Mouse (Mus musculus): ENCODE results near the gene Junb. TPM values are rescaled to one million over a fixed set of nuclear protein-coding genes. Genes with fewer than 3 reads are reported as not detected.

Gene Junb
- total RNA-seq, 2 experiments from 2014 or later: 28.7 to 134 TPM

DNA sequence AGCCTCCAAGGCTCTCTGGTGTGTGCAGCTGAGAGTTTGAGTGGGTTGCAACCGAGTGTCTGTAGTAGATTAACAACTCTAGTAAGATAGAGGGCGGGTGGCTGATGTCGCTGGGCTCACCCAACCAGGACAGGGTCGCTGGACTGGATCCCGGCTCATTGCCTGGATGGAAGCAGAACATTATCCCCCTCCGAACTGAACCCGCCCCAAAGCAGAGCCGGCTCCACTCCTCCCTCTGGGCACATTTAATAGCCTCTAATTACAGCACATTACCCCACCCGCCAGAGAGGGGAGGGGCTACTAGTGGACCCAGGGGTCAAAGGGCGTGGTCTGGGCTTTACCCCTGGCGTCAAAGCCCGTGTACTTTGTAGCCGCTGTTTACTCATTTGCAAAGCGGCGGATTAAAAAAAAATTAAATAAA, 10.8 kb upstream of the Junb start:
- peak; percentile 65 for DNase-seq

DNA sequence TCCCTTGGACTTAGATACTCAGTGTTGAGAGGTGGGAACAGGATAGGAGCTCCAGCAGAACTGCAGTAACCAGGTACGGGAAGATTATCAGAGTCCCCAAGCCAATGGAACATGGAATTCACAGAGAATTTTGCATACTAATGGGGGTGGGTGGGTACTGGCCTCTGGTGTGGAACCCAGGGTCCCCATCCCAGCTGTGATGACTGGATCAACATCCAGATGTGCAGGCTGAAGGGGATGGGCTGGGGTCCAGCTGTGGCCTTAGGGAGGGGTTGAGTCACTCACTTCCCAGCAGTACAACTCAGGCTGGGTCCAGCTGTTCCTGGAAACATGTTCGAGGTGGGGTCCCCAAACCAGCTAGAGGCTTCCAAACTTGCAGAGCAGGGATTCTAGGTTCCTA, 9.4 kb upstream of the Junb start:
- no peak for DNase-seq

DNA sequence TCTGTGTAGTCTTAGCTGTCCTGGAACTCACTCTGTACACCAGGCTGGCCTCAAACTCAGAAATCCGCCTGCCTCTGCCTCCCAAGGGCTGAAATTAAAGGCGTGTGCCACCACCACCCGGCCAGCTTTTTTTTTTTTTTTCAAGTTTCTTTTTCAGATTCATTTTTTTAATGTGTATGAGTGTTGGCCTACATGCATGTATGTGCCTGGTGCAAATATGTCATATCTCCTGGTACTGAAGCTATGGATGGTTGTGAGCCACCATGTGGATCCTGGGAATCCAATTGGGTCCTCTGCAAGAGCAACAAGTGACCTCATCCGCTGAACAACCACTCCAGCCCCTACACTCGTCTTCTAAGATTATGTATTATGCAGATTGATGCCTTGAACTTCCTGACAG, 8.9 kb upstream of the Junb start:
- DNase-seq: no peak

DNA sequence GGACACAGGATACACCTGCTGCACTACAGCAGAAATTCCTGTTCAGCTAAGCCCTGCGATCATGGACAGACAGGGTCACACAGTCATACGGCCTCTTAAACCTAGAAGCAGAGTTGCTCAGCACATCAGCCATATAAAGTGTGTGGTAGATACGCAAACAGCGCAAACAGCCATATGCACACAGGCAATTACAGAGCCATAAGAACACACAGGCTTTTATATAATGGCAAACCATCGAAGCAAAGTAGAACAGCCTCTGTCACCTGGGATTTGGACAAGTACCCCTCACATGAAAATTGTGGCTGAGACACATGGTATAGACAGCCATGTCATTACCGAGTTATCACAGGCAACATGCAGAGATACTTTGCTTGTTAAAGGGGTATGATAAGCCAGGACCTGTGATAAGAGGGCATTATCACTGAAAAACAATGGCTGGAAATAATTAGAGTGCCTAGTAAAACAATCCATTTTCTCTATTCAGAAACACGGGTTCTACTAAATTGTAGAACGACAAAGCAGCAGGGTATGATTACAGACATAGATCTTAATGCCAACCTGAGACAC, 7.9 kb upstream of the Junb start:
- no peak for DNase-seq

DNA sequence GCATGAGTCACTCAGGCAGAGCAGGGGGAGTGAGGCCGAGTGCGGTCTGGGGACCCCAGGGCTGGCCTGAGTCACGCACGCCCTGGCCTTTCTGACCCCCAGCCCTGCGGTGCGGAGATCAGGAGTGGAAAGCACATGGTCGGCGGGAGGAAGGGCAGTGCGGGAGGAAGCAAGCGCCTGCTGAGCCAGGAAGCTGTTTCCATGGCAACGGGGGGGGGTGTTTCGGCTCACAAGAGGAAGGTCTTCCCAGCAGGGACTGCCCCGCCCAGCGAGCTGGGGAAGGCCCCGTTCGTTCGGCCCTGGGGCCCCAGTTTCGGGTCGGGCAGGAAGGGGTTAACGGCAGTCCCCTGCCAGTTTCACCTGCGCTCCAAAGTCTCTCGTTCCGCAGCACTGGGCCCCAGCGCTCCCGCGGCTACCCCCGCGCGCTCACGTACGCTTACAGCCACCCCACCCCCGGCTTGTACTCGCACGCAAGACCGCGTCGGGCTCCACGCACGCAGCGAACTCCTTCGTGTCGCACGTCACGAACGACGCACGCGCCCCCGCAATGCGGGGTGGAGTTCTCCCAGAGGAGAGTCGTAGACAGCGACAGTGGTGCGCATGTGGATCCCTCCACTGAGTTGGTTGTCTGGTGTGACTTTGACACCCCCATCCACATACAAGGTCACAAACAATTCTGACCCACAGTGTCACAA, 7.3 kb upstream of the Junb start:
- DNase-seq: peak; percentile 94

DNA sequence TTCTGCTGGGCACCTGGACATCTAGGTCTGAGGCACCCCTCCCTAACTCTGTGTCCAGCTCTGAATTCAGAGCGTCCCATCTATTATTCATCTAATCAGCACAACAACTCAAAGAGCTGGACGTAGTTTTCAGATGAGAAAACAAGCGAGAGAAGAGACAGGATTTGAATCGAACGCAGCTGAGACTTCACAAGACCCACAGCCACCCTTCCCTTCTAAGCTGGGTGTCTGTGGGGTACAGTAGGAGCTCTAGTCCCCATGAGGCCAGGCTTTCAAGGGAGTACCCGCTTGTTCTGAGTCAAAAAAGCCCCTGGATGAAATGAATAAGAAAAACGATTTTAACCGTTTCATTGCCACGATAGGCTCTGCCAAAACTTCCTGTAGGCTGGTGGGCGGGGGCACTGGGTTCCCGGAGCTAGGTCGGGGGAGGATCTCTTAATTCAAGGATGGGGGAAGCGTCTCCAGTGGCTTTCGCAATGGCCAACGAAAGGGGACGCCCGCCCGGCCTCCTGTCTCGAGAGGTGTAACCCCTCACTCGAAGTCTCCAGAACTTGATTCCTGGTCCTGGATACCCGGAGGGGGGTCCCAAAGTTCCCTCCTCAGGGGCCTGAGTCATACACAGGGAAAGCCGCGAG, 6.6 kb upstream of the Junb start:
- DNase-seq: no peak

DNA sequence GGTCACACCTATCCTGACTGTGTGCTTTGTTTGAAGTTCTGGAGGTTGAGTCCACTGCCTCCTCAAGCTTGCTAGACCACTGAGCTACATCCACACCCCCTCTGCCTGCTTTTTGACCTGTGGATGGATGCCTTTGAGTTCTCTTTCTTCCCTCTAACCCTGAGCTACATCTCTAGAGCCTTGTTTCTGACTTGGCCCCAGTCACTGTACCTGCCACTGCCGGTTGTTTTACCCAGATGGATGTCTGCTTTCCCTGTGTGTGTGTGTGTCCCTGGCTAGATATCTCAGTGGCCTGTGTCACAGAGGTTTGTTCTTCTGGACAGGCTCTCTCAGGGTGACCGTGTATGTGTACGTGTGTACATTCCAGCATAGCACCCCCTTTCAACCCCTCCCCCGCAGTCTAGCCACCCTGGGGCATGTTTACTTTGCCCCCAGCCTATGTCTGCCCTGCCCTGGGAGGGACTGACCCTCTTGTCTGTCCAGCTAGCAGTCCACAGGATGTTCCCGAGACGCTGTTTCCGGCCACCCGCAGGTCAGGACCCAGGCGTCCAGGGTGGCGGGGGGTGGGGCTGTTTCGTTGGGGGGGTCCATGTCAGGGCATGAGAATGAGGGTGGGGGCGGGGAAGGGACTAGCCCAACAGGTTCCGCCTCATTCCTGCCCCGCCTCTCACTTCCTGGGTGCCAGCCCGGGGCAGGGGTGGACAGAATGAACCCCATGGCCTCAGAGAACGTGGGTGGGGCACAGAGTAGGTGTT, 6.0 kb upstream of the Junb start:
- DNase-seq: peak; percentile 50

DNA sequence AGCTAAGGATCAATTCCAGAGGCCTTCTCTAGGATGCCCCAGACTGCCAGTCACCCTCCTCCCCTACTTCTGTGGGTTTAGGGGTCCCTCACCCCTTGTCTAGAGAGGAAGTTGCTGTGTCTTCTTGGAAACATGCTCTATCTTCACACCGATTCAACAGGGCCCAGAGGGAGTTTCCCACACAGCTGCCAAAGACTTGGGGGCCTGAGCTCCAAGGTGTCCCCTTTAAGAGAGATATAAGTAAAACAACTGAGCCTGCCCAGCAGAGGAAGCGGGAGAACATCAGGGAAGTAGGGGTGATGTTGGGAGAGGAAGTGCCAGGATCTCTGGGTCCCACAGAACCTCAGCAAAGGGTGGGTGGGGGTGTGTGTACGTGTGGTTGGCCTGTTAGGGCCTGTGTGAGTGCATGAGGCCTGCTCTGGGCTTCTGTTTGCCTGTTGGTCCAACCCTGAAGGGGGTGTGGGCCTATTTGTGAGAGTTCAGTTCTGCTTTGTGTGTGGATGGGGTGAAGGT, 4.0 kb upstream of the Junb start:
- no peak for DNase-seq

DNA sequence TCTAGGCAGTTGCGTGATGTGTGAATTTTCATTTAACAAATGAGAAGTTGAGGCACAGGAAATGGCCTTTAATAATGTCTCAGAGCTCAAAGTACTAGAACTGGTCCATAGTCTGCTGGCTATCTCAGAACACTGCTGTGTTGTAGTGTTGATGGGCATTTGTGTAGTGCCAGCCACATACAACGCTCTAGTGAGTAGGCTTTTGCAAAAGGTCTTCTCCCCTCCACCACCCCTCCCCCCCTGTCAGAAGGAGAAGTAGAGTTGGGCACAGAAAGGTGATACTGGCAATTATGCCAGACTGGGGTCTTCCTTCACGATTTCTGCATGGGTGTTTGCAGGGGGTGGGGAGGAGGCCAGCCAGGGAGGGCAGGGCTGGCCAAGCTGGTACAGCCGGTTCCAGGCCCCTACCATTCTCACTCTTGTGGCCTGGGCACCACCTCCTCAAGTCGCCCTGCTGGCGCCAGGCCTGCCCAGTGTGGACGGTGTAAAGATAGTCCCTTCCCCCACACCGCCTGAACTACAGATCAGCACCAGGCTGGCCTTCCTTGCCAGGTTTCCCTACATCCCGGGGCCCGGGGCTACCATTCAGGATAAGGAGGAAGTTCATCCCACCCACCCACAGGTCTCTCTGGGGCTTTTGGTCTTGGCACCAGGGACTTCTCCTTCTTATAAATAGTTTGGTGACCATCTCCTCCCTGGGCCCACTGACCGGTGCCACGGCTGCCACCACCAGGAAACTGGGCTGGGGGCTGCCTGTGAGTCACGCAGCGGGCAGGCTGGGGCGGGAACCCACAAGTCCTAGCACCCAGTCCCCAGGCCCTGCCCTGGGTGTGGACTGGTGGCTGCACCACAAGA, 3.4 kb upstream of the Junb start:
- no peak for DNase-seq

DNA sequence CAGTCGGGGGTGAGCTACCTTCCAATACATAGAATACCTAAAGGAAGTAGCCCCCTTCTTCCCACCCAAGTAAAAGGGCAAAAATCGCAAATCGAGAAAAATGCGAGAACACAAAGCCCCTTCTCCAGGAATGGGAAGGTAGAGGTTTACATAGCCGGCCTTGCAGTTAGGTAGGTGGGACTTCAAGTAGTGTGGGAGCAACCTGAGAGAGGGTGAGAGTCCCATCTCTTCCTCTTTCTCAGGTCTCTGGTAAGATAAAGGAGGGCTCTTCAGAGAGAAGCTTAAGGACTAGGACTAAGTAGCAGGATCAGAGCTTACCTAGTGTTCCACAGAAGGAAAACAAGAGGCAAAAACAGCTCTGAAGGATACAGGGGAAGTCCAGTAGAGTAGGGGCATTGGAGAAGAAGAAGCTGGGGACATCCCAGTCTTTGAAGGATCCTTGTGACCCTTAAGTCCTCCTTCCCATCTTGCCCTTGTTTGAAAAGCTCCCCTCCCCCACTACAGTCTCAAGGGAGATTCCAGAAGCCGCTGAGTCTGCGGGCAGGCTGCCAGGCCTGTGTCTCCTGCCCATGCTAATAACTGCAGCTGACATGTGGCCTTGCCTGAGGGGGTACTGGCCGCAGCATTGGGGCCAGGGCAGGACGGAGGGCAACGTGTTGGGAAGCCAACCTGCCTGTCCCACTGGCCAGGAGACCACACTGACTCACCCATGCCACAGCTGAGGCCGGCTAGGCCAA, 2.3 kb upstream of the Junb start:
- peak; percentile 91 for DNase-seq

DNA sequence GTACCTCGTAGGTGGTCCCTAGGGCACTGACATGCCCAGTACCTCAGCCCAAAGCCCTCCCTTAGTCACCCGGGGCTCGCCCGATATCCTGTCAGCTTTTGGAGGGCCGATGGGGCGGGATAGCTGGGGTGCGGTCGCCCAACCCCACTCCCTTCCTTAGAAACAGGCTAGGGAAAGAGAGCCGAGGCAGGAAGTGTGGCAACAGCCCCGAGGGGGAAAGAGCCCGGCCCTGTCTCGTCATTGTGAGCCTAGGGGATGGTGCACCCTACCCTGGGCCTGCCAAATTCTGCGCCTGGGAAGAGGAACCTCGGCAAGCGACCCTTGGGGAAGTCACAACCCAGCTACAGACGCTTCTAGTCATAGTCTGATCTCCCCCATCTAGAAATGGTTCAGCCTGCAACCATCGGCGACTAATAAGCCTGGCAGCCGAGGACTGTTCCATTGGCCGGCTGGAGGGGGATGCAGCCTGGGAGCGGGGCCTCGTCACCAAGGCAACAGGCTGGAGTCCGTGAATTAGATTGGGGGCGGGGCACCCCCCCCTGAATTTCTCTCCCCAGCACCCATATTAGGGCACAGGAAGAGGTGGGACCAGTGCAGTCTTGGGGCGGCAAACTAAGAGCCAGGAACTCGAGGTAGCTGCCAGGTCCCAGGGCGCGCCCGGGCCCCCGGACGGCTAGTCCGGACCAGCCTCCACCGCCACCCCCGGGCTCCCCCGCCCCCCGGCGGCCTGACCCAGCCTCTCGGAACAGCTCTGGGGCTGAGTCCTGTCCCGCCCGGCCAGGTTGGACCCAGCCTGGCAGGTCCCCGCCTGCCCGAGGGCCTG, 1.3 kb upstream of the Junb start:
- peak; percentile 94 for DNase-seq

DNA sequence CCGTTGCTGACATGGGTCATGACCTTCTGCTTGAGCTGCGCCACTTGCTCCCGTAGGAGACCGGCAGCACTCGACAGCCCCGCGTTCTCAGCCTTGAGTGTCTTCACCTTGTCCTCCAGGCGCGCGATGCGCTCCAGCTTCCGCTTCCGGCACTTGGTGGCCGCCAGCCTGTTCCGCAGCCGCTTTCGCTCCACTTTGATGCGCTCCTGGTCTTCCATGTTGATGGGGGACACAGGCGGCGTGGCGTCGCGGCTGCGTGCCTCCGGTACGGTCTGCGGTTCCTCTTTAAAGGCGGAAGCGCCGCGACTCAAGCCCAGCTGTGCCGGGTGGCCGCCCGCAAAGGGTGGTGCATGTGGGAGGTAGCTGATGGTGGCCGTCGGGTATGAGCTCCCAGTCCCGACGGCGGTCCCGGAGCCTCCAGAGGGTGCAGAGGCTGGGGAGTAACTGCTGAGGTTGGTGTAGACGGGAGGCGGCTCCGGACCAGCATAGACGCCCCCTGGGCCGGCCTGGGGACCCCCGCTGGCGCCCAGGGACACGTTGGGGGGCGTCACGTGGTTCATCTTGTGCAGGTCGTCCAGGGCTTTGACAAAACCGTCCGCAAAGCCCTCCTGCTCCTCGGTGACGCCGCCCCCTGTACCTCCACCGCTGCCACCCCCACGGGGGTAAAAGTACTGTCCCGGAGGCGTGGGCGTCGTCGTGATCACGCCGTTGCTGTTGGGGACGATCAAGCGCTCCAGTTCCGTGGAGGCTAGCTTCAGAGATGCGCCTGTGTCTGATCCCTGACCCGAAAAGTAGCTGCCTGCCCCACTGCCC, 877 bp downstream of the Junb start:
- peak; percentile 83 for DNase-seq

DNA sequence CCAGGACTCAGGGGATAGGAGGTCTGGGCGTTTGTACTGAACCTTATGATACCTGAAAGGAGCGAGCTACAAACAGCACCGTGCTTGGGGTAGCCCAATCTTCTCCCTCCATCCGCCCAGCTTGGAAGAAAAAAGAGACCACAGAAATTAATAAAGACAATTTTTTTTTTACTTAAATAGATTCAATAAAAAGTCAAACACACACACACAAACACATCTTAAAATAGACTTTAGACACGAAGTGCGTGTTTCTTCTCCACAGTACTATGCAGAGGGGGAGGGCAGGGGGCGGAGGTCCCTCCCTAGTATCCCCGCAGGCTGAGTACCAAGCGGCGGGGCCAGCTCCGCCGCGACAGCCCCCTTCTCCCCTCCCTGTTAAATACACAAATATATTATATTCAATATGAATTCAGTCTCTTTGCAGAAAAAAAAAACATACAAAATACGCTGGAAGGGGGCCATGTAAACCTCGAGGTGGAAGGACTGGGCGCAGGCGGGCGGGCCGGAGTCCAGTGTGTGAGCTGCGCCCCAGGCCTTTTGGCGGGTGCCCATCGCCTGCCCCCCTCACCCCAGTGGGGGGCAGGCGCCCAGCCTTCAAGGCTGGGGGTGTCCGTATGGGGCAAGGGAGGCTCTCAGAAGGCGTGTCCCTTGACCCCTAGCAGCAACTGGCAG, 1.6 kb downstream of the Junb start:
- DNase-seq: no peak

DNA sequence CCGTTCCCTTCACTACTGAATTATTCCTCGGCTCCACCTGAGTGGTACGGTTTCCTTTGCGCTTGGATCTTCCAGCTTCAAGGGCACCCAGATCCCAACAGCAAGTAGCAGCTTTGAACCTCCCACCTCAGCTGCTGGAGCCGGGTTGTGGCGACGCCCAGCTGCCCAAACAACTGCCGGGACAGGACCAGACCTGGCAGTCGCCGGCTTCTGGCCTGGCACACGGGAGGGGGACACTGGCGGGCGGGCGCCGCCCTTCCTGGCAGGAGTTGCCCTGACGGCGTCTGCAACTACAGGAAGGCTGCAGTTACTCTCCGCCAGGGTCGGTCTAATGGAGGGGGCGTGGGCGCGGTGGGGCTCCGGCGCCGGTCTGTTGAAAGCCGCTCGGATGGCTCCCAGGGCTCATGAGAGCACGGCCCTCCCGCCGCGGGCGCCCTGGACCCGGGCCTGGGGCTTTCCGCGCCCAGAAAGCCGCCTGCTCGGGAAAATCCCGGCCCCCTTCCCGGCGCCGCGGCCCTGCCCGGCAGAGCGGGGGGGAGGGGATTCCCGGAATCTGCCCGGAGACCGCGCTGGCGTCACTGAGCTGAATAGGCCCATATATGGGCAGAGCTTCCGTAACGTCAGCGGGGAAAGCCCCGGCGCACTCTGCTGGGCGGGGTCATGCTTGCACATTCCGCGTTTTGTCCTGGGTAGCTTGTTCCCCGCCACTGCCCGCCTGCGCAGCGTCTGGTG, 2.3 kb downstream of the Junb start:
- DNase-seq: peak; percentile 98

DNA sequence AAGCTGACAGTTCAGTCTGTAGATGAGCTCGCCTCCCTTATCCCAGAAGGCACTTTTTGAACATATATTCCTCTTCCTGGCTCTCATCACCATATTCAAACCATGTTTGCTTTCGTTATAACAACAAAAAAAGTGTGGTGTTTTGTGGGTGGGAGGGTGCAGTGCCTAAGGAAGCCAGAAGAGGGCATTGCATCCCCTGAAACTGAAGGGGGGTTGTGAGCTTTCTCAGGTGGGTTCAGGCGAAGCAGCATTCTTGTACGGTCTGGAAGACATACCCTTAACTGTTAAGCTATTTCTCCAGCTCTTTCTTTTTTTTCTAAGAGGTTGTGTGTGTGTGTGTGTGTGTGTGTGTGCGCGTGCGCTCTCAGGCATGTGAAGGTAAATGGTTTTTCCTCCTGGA, 3.1 kb downstream of the Junb start:
- DNase-seq: peak; percentile 83

DNA sequence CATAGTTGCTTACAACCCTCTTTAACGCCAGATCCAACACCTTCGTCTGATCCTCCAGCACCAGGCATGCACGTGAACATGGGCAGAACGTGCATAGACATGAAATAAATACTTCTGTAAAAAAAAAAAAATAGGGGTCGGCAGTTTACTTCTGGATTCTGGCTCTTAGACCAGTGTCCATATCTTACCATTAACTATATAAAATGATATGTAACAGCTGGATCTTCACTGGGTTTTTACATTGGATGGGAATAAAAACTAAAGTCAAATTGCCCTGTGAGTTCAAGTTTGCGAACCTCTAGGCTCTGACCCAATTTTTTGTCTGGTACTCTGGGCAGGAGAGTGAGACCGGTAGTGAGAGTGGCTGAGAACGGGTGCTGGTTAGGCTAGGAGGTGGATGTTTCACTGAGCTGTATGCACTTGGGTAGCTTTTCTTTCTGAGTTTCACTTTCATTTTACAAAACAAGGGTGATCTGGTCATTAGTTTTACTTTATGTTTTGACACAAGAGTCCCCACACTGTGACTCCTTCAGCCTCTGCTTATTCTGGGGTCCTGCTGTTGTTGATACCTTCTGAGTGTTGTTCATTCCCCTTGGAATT, 3.9 kb downstream of the Junb start:
- DNase-seq: no peak

DNA sequence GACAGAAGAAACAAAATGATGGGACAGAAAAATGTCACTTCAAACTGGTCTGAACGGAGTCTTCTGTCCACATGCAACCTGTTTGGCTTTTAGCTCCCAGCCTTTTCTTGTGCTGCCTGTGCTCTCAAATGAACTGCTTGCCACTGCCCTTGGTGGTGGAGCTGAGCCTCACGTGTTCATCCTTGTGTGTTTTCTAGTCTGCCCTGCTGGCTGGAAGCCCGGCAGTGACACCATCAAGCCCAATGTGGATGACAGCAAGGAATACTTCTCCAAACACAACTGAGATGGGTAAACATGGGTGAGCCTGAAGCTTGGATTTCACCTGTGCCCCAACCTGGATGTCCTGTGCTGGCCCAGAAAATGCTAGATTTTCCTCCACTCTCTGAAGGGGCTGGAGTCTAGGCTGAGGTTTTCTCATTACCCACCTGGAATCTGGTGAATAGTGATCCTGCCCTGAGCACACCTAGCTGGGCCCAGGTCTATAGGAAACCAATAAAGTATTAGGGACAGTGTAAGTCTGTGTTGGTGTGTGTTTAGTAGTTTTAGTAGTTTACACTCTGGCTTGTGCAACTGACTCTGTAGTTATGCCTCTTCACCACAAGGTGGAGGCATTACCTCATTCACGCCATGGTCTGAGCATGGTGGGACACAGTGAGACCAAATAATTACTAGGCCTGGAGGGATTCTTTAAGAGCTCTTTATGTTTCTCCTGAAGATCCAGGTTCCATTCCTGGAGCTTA, 4.5 kb downstream of the Junb start:
- peak; percentile 81 for DNase-seq

All from adrenal gland, postnatal 10 days (tissue).